Mouse (Mus musculus) kidney, adult 10 weeks (tissue): Measurements from ENCODE around the gene Dnajc25. TPM values are rescaled to one million over a fixed set of nuclear protein-coding genes. Genes with fewer than 3 reads are reported as not detected.

Experiments
- polyA plus RNA-seq: library from polyadenylated mRNA; stranded (reverse); fragments of 350-450 nt; fragmentation: Illumina TruSeq; extraction: RNeasy Lipid Tissue Mini Kit (QIAGEN cat#74804); gene quantifications from one replicate; pipeline ENCODE4 v1.2.3, GENCODE M21; 2014; ENCODE audit warnings: low read depth, low replicate concordance

Dnajc25 gene
- 24.3 TPM for polyA plus RNA-seq

DNA sequence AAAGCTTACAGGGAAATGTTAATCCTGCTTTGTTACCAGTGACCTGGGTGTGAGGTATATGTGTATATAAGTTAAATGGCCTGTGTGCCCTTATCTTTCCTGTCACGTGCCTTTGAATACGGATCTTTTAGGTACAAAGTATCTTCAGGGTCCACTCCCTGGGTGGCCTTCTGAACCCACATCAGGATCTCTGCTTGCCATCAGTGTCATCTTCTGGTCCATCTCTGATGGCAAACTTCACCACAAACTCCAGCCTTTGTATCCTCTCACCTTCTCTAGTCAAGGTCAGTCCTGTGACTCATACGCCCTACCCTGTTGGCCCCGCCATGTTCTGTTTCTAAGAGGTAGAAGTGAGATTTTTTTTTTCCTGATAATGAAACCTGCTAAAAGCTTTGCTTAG lies at the start of gene Dnajc25:
TSS of gene Dnajc25 (plus strand) at position 301 of the 400 bp plus-strand sequence.

DNA sequence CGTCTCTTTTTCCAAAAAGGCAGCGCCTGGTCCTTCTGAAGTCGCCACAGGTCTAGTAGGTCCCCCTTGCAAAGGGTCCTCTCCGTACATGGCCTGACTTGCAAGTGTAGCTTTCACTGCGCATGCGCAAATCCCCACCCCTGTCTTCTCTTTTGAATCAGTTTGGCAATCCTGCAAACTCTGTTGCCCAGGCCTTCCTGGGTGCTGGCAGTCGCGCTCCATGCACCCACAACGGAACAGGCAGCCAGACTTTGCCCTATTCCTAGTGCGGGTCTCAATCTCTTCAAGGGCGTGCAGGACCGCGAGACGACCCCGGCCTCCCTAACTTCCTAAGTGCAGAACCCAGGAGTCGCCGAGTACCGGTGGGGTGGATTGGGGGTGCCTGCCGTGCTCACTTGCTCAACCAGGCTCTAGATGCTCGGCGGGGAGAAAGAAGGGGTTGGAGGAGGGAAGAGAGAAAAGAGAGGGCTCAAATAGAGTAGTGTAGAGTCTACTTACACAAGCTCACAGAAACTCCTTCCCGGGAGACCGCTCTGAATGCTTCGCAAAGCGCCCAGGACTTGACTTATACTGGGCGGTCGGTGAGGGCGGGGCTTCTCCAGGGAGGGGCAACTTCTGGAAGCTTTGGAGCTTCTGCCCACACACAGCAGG lies 8.2 kb upstream of the Dnajc25 start, which contains the start of gene Ptgr1:
TSS of gene Ptgr1 (minus strand) at position 580 of the 651 bp plus-strand sequence.

DNA sequence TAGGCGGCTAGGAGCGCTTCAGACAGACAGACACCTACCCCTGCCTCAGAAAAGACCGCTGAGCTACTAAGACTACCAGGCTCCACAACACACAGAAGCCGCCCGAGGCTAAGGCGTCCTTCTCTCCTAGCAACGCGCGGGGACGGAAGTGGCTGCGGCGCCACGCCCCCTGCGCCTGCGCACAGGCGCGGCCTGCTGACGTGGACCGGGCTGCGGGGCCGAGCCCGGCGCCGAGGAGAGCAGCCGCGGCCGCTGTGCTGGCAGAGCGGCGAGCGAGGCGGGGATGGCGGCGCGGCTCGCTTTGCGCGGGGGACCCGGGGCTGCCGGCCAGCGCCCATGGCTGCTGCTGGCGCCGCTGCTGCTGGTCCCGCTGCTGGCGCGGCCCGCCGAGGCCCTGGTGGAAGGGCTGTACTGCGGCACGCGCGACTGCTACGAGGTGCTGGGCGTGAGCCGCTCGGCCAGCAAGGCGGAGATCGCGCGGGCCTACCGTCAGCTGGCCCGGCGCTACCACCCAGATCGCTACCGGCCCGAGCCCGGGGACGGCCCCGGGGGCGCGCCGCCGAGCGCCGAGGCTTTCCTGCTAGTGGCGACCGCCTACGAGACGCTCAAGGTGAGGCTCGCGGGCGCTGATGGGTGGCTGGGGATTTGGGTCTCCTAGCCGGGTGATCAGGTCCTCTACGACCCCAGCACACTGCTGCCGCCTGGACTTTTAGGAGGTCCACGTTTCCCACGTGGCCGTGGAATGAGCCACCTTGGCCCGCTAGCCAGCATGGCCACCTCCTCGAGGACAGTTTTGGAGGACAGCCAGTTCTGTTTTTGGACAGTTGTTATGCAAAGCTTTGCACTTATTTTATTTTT lies 8.3 kb downstream of the Dnajc25 start, which contains the start of gene Gm20503:
TSS of gene Gm20503 (plus strand) at position 263 of the 858 bp plus-strand sequence.

DNA sequence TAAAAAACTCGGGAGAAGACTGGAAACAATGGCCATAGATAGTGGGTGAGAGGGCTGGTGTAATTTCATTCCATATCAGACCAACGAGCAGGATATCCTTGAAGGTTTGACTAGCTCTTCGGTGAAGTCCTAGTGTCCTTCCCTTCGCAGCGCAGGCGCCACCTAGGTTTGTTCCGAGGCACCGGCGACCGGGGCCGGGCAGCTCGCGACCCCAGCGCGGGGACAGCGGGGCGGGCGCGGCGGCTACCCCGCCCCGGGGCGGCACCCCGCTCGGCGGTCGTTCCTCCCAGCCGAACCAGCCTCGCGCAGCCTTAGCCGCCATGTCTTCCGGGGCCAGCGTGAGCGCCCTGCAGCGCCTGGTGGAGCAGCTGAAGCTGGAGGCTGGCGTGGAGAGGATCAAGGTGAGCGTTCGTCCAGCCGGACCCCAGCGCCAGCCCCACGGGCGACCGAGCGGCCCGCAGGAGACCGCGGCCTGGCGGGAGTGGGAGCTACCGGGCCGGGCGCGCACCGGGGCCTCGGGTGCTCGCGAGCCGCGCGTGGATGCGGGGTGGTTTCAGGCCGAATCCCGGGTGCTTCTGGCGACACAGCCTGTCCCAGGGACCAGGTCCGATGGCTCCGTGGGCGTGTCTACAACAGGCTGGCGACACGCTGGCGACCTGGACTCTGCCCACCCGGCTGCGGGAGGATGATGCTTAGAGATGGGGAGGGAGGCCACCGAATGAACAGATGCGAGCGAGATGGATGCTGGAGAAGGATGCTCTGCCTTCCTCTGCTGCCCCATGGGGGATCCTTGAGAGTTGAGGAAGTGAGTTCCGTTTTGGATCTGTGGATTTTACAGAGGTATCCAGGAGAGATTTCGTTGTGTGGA lies 40.3 kb downstream of the Dnajc25 start, which contains the start of gene Gng10:
TSS of gene Gng10 (plus strand) at position 171 of the 868 bp plus-strand sequence.

Other genes with a start within 250 kb of the Dnajc25 start
- gene Olfr267, start 207.3 kb upstream of the Dnajc25 start, polyA plus RNA-seq, result not detected
- gene Ecpas, start 82.3 kb upstream of the Dnajc25 start, polyA plus RNA-seq, result 104 TPM
- not detected for gene Zkscan16, start 51.4 kb upstream of the Dnajc25 start, polyA plus RNA-seq
- 3.7 TPM for gene Ptgr1, start 7.9 kb upstream of the Dnajc25 start, polyA plus RNA-seq
- gene Gm20503, start 8.1 kb downstream of the Dnajc25 start, polyA plus RNA-seq, result not detected
- 36.7 TPM for gene Gng10, start 40.0 kb downstream of the Dnajc25 start, polyA plus RNA-seq
- gene AI481877, start 143.9 kb downstream of the Dnajc25 start, polyA plus RNA-seq, result not detected
- gene Ugcg, start 194.2 kb downstream of the Dnajc25 start, polyA plus RNA-seq, result 17.7 TPM